Comparison of ENCODE assay signal across 11 mouse cellular contexts in genomic region chr11:88909388-88910036, GRCm38 (mm10). TPM values are rescaled to one million over a fixed set of nuclear protein-coding genes. Genes with fewer than 3 reads are reported as not detected.
DNase-seq lines count a peak whose midpoint lies in the region; TF ChIP-seq lines count a peak whose summit lies in the region.
"Had no signal": no experiment of that assay in that cellular context is flagged by ENCODE, and none has a peak within 500 bp of the region (broad histone marks: within the 10 kb centered on the region; RNA-seq: fewer than 3 reads in every experiment).

No protein-coding gene starts in this region.

- 38% methylated on average over 8 of the region's 8 CpGs for WGBS in liver, adult 2 months
- 33% methylated on average over 8 of the region's 8 CpGs for WGBS in kidney, adult 2 months
- 88% methylated on average over 8 of the region's 8 CpGs for WGBS in embryonic facial prominence, embryonic 10.5 days

- H3K79me2 ChIP-seq in liver, adult 2 months (ENCODE audit: control insufficient read depth, insufficient read depth, low read length) = no peaks in the 10 kb centered on the region

- no peaks in the 10 kb centered on the region for H3K36me3 ChIP-seq in liver, adult 2 months (ENCODE audit: control insufficient read depth, insufficient read depth, low read length)
- no peaks in the 10 kb centered on the region for H3K36me3 ChIP-seq in kidney, adult 2 months (ENCODE audit: control insufficient read depth, insufficient read depth, low read length)
- H3K36me3 ChIP-seq in embryonic facial prominence, embryonic 10.5 days (replicated peaks) = no peaks in the 10 kb centered on the region

- peaks cover 8% of the 10 kb centered on the region; the same call in 1 of the 2 replicates for H3K4me1 ChIP-seq in liver, adult 2 months (ENCODE audit: control insufficient read depth, insufficient read depth, low read length)
- H3K4me1 ChIP-seq in kidney, adult 2 months (ENCODE audit: control insufficient read depth, insufficient read depth, low read length) = peaks cover 26% of the 10 kb centered on the region
- H3K4me1 ChIP-seq in embryonic facial prominence, embryonic 10.5 days = peaks cover 4% of the 10 kb centered on the region; the same call in 1 of the 2 replicates

- no peaks in the 10 kb centered on the region for H3K27me3 ChIP-seq in liver, adult 2 months (ENCODE audit: control insufficient read depth, insufficient read depth, low read length)
- no peaks in the 10 kb centered on the region for H3K27me3 ChIP-seq in kidney, adult 2 months (replicated peaks; ENCODE audit: control insufficient read depth, insufficient read depth, low read length)
- no peaks in the 10 kb centered on the region for H3K27me3 ChIP-seq in embryonic facial prominence, embryonic 10.5 days (replicated peaks; ENCODE audit: low read depth, poor library complexity, severe bottlenecking)

- peak overlapping the region; percentile 65 for H3K27ac ChIP-seq in liver, adult 2 months (replicated peaks; ENCODE audit: insufficient read depth, low read depth, low read length)
- peak overlapping the region; percentile 94 for H3K27ac ChIP-seq in kidney, adult 2 months (ENCODE audit: insufficient read depth, low read depth, low read length)
- no peak overlapping the region for H3K27ac ChIP-seq in embryonic facial prominence, embryonic 10.5 days (replicated peaks)
- H3K27ac ChIP-seq: layer of hippocampus, adult 2 months had no signal

- no peak overlapping the region for H3K4me3 ChIP-seq in liver, adult 2 months (ENCODE audit: insufficient read depth, low read depth, low read length)
- H3K4me3 ChIP-seq in kidney, adult 2 months (ENCODE audit: insufficient read depth, low read depth, low read length) = no peak overlapping the region
- H3K4me3 ChIP-seq in embryonic facial prominence, embryonic 10.5 days = no peak overlapping the region
- H3K4me3 ChIP-seq: layer of hippocampus, adult 2 months had no signal

- H3K9me3 ChIP-seq in embryonic facial prominence, embryonic 10.5 days = peaks cover 6% of the 10 kb centered on the region; the same call in 1 of the 2 replicates

- DNase-seq in liver, adult 2 months (ENCODE audit: extremely low read depth, low read depth, low spot score) = peak; percentile 82
- DNase-seq in liver = no peak
- peak; percentile 19 for DNase-seq in brain, embryonic 14.5 days (ENCODE audit: low read depth)
- peak; percentile 95 for DNase-seq in kidney, adult 2 months
- DNase-seq in lung, postnatal 4 days = peak; percentile 78 to 85
- no peak for DNase-seq in embryonic facial prominence, embryonic 10.5 days (ENCODE audit: low spot score)
- no peak for DNase-seq in layer of hippocampus, adult 18-20 months (ENCODE audit: low spot score in 2 of 2)
- DNase-seq in urinary bladder, postnatal 25 days (ENCODE audit: low spot score) = no peak
- DNase-seq: right cerebral cortex, postnatal 14 days had no signal

- no peak for TF ChIP-seq CTCF in liver, adult 2 months (IDR thresholded peaks at IDR 0.05; ENCODE audit: low read depth, low read length)
- no peak for TF ChIP-seq CTCF in brain, embryonic 14.5 days (IDR thresholded peaks at IDR 0.05; ENCODE audit: borderline replicate concordance, extremely low read depth, insufficient read depth, insufficient read length)
- no peak for TF ChIP-seq CTCF in kidney, adult 2 months (conservative IDR thresholded peaks at IDR 0.05; ENCODE audit: insufficient read depth, insufficient read length, low read depth, low read length)

- no peak for TF ChIP-seq POLR2A in liver, adult 2 months (IDR thresholded peaks at IDR 0.05; ENCODE audit: extremely low read depth, insufficient read depth, low read length)
- no peak for TF ChIP-seq POLR2A in brain, embryonic 14.5 days (IDR thresholded peaks at IDR 0.05; ENCODE audit: borderline replicate concordance, extremely low read depth, insufficient read depth, insufficient read length, poor library complexity, severe bottlenecking)
- no peak for TF ChIP-seq POLR2A in kidney, adult 2 months (IDR thresholded peaks at IDR 0.05; ENCODE audit: low read depth, low read length)

- H3K9ac ChIP-seq in liver, adult 2 months (ENCODE audit: low read depth, low read length) = peak overlapping the region; percentile 9; the same call in 1 of the 2 replicates

RNA-seq across cellular contexts. Expression of gene Akap1, which starts 45.1 kb away (rescaled TPM):
- 37.7 and 53.6 TPM in 2 replicates for total RNA-seq in liver, adult 2 months (2014; rRNA removed)
- polyA plus RNA-seq in liver, adult 2 months (2012; rRNA removed) = 58.0 and 81.5 TPM in 2 replicates
- 52.8 and 54.1 TPM in 2 replicates for polyA plus RNA-seq in brain, embryonic 14.5 days (2012; rRNA removed)
- 72.6 and 73.1 TPM in 2 replicates for polyA plus RNA-seq in kidney, adult 2 months (2012; rRNA removed)
- 16.9 and 17.1 TPM in 2 replicates for polyA plus RNA-seq in embryonic facial prominence, embryonic 10.5 days (2016; fragmentation: Nextera tagmentation; extraction: Ambion mirVana)
- 10 to 100 TPM; 40.9 to 42.9 TPM for total RNA-seq in layer of hippocampus, adult 18-20 months (2021)

RNA-seq across cellular contexts. Expression of gene Scpep1, which starts 45.8 kb away (rescaled TPM):
- 27.9 and 32.8 TPM in 2 replicates for total RNA-seq in liver, adult 2 months (2014; rRNA removed)
- polyA plus RNA-seq in liver, adult 2 months (2012; rRNA removed) = 22.5 and 27.6 TPM in 2 replicates
- 15.7 and 16.5 TPM in 2 replicates for polyA plus RNA-seq in brain, embryonic 14.5 days (2012; rRNA removed)
- polyA plus RNA-seq in kidney, adult 2 months (2012; rRNA removed) = 61.5 and 74.1 TPM in 2 replicates
- 72.9 and 77.2 TPM in 2 replicates for polyA plus RNA-seq in embryonic facial prominence, embryonic 10.5 days (2016; fragmentation: Nextera tagmentation; extraction: Ambion mirVana)
- 10 to 100 TPM; 13.9 to 16.3 TPM for total RNA-seq in layer of hippocampus, adult 18-20 months (2021)

RNA-seq across cellular contexts. Expression of gene Elobl, which starts 57.2 kb away (rescaled TPM):
- total RNA-seq in liver, adult 2 months (2014; rRNA removed) = not detected in 2 replicates
- 1.2 TPM in 1 of 2 replicates, not detected in the other for polyA plus RNA-seq in liver, adult 2 months (2012; rRNA removed)
- polyA plus RNA-seq in brain, embryonic 14.5 days (2012; rRNA removed) = not detected in 2 replicates
- polyA plus RNA-seq in kidney, adult 2 months (2012; rRNA removed) = 0.92 and 1.5 TPM in 2 replicates
- polyA plus RNA-seq in embryonic facial prominence, embryonic 10.5 days (2016; fragmentation: Nextera tagmentation; extraction: Ambion mirVana) = not detected in 2 replicates
- not detected for total RNA-seq in layer of hippocampus, adult 18-20 months (2021)
- total RNA-seq: layer of hippocampus, adult 2 months had no signal
- polyA plus RNA-seq: cerebellum, adult 2 months had no signal

Comparison
In these comparisons a context has a peak if more than half of its experiments do, and no peak if none do; other contexts are left out.
1. DNase-seq: peak in liver, adult 2 months (single experiment), brain, embryonic 14.5 days (single experiment), kidney, adult 2 months (single experiment) and lung, postnatal 4 days (2 of 2); none in liver (single experiment), embryonic facial prominence, embryonic 10.5 days (single experiment), layer of hippocampus, adult 18-20 months (0 of 2) and urinary bladder, postnatal 25 days (single experiment).